Mouse (Mus musculus): Measurements from ENCODE around the gene Ythdf1.

Ythdf1 gene

DNA sequence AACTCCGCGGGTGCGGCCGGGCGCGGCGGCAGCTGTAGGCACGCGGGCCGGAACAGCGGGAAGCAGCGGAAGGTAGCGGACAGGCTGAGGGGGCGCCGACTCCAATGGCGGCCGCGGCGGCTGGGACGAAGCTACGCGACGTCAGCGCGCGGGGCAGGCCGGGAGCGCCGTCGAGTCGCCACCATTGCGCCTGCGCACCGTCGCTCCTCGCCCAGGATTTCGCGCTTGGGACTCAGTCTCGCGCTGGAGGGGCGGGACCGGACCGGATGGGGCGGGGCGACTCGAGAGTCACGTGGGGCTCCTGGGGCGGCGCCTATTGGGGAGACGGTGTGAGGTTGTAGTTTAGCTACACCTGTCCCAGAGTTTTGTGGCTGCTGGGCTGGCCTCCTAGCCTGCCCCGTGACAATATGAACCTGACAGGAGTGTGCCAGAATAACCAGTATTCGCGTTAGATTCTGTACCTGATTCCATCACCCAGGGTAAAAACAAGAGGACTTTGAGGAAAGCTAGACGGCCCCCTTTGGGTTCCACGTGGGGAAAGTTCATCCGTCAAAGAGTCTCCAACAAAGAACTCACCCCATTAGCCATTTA is at the start of gene Ythdf1:
TSS of gene Ythdf1 (minus strand) at position 140 of the 591 bp plus-strand sequence.
- in situ Hi-C loops (cut with MboI, MseI) = loop anchor here (5.0 kb wide), 1 partner anchor 46 kb away; the partner anchor contains the start of gene Arfgap1

DNA sequence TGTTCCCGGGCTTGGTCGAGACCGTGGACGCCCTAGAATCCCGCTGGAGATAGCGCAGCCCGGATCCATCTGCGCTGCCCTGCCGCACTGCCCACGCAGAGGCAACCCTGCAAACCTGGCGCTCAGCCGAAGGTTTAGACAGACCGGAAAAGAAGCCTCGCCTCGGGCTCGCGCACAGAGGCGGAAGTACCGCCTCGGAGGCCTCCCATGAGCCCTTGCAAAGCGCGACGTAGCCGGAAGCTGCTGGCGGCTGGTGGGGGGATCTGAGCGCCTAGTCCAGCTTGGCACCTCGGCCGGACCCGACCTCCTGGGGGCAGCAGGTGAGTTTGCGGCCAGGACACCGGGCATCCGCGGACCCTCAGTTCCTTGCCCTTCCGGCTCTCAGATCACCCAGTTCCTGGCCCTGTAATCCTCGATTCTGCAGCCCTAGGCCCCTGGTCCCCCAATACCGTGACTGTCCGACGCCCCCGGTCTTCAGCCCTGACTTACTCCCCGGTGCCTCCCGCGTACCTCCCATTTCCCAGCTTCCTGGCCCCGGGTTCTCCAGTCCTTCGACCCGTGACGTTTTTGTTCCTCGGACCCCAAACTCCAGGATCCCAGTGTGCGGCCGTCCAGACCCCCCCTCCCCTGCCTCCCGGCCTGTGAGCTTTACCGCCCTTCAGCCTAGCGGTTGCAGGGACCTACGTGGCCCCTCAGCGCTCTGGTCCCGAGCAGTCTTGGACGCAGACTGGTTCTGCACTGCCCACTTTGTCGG is 46.4 kb upstream of the Ythdf1 start, which contains the start of gene Arfgap1:
TSS of gene Arfgap1 (plus strand) at position 216 of the 754 bp plus-strand sequence.
- in situ Hi-C loops (cut with MboI, MseI) = loop anchor here (5.0 to 10.0 kb wide), 2 partner anchors 45 to 262 kb away; partner anchors contain the start of genes Dido1 and Ythdf1

GRCm38 (mm10) chr2:180966092-180966882 is 45.5 kb upstream of the Ythdf1 start:
- in situ Hi-C loops (cut with MboI, MseI) = loop anchor here (5.0 to 10.0 kb wide), 2 partner anchors 44 to 261 kb away; partner anchors contain the start of genes Dido1 and Ythdf1

- in situ Hi-C loops (cut with MboI, MseI) = loop anchor here (5.0 to 10.0 kb wide), 2 partner anchors 253 to 259 kb away; partner anchors contain the start of gene Dido1
Measured at GRCm38 (mm10) chr2:180963956-180964355, 43.2 kb upstream of the Ythdf1 start.

DNA sequence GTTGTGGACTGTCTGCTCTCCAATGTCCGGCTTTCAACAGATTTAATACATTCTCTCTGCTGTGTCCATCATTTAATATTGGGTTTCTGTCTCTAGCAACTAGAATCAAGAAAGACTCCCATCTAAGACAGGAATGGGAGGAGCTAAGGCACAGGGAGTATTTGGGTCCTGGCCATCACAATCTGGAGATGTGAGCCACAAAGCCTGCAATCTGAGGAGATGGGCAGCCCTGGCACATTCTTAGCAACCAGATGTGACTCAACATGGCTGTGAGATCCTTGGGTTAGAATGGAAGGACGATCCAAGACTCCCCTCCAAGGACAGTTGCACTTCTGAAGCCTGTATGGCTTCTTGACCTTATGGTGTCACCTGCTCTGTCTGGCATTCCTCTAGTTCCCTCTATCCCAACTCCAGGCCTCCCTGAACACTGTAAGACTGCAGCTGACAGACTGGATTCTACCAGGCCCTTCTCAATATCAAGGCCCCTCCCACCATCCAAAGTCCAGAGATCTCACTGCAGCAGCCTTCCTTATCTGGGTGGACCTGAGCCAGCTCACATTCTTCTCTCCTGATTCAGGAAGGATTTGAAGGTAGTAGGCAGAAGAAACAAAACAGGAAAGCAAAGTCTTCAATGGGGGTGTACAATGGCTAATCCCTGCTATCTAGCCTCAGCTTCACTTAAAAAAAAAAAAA is 42.0 kb upstream of the Ythdf1 start:
- in situ Hi-C loops (cut with MboI, MseI) = loop anchor here (5.0 to 10.0 kb wide), 2 partner anchors 255 to 258 kb away; partner anchors contain the start of gene Dido1

DNA sequence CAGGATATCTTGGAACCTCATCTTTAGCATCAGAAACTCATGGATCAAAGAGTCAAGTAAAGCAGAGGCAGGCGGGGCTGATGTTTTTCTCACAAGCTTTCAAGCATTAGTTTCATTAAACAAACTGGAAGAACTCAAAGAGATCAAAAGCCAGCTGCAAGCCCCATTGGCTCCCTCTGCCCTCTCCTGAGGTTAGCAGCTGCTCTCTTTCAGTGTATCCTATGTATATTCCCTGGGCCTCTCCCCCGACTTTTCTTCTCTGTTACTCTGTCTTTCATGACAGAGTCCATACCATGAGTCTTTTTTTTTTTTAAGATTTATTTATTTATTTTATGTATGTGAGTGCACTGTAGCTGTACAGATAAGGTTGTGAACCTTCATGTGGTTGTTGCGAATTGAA is 39.4 kb upstream of the Ythdf1 start:
- in situ Hi-C loops (cut with MboI, MseI) = loop anchor here (5.0 to 10.0 kb wide), 2 partner anchors 255 to 257 kb away; partner anchors contain the start of gene Dido1

- in situ Hi-C loops (cut with MboI, MseI) = loop anchor here (5.0 to 10.0 kb wide), 2 partner anchors 255 to 258 kb away; partner anchors contain the start of gene Dido1
Measured at GRCm38 (mm10) chr2:180959605-180960004, 38.9 kb upstream of the Ythdf1 start.

- in situ Hi-C loops (cut with MboI, MseI) = no loop called here
Measured at GRCm38 (mm10) chr2:180954061-180955047, 33.6 kb upstream of the Ythdf1 start, which contains the start of gene Nkain4. TSS of gene Nkain4 (minus strand) at chr2:180954699.

GRCm38 (mm10) chr2:180953638-180954037 is 32.9 kb upstream of the Ythdf1 start:
- in situ Hi-C loops (cut with MboI, MseI) = no loop called here

GRCm38 (mm10) chr2:180952731-180953171 is 32.0 kb upstream of the Ythdf1 start:
- in situ Hi-C loops (cut with MboI, MseI) = no loop called here

DNA sequence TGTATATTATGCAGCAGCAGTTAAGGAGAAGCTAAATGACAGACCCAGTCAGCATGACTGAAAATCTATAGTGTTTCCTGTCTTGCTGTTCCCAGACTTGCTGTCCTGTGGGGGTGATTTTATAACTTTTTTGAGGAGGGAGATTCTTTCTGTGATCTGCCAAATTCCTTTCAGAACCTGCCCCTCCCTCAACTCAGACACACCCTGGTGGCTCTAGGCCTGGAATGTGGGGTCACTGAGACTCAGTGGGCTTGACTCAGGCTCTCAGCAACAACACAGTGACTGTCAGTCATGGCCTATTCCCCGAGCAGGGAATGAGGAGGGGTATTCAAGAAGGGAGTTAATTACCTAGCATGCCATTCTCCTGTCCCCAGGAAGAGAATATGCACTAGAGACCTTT is 29.2 kb upstream of the Ythdf1 start:
- in situ Hi-C loops (cut with MboI, MseI) = no loop called here

GRCm38 (mm10) chr2:180941869-180942268 is 21.1 kb upstream of the Ythdf1 start:
- in situ Hi-C loops (cut with MboI, MseI) = no loop called here

- in situ Hi-C loops (cut with MboI, MseI) = no loop called here
Measured at GRCm38 (mm10) chr2:180940187-180940586, 19.4 kb upstream of the Ythdf1 start.

DNA sequence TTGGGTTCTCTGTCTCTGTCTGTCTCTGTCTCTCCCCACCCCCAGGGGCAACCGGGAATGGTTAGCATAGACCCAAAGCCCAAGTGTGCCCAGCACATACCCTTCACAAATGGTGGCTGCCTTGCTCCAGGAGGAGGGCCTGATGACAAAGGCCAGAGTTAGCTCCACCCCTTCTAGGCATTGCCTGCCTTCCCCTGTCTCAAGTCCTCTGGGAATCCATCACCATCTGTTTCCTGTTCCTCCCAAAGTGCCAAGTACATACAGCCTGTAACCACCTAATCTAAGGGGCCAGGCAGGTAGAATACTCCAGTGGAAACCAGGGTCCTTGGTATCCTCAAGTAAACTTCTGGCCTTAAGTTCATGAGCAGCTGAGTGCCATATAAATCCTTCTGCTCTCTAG is 11.7 kb upstream of the Ythdf1 start:
- in situ Hi-C loops (cut with MboI, MseI) = no loop called here

GRCm38 (mm10) chr2:180928723-180929122 is 8.0 kb upstream of the Ythdf1 start, which contains the start of gene Birc7:
TSS of gene Birc7 (plus strand) at chr2:180929023.
- in situ Hi-C loops (cut with MboI, MseI) = no loop called here

- in situ Hi-C loops (cut with MboI, MseI) = no loop called here
Measured at GRCm38 (mm10) chr2:180925176-180925575, 4.4 kb upstream of the Ythdf1 start.

- in situ Hi-C loops (cut with MboI, MseI) = loop anchor here (5.0 kb wide), 1 partner anchor 45 kb away; the partner anchor contains the start of gene Arfgap1
Measured at GRCm38 (mm10) chr2:180922739-180923138, 2.0 kb upstream of the Ythdf1 start.

DNA sequence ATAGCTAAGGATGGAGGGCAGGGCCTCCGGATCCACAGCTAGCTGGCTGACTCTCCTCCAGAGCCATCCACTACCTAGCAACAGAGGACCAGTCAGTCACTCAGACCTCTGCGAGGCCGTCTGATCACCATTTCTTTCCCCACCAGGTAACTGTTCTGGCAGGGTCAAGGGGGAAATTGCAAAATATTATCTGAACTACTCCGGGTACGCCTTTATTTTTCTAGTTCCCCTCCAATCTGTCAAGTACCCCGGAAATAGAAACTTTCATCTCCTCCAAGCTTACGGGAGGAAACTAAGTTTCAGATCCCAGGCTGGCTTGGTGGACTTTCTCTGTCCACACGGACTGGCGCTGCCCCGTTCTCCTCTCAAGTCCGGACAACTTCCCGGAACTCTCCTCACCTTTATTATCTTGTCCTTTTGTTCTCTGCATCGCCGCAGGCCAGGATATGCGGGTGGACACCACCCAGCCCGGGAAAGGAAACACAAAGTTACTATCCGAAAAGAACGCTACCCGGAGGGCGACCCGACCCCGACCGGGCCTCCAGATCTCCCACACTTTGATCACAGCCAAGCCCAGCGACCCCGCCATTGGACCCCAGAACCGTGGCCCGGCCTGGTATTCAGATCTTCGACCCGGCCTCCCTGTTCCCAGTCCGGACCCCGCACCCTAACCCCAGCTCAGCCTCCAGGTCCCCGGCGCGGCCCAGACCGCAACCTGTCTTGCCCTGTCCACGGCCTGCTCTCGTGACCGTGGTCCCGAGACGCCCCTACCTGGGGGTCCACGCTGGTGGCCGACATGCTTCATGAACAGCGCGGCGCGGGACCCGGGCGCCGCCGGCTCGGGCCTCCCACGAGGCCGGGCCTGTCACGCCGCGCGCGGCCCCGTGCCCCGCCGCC is 588 bp downstream of the Ythdf1 start:
- in situ Hi-C loops (cut with MboI, MseI) = loop anchor here (5.0 kb wide), 1 partner anchor 47 kb away; the partner anchor contains the start of gene Arfgap1

Data from regulatory T cell (primary cell).